Mouse (Mus musculus): ENCODE measurements around the gene Nme7.

DNA sequence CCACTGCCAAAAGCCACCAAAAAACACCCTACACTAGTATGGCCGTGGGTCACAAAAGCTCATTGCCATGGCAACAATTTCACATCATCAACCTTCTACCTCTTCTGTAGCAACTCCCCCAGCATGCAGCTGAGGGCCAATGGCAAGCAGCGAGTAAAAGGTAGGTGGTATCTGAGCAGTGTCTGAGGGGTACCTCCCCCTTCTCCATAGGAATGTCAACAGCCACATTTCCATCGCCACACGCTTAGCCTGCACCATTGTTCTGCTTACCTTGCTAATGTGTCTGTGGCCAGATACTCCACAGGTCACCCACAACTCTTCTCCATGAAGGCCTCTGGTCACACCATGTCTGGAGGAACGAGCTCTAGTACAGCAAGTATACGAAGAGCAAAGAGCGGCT is 169.5 kb downstream of the Nme7 start:
- no peak for TF ChIP-seq CTCF (conservative IDR thresholded peaks at IDR 0.05; ENCODE audit: insufficient read depth, insufficient read length, low read depth, low read length)
- no peak for TF ChIP-seq POLR2A (IDR thresholded peaks at IDR 0.05; ENCODE audit: low read depth, low read length)

Measured in kidney, adult 2 months (tissue).